Mouse (Mus musculus) midbrain, embryonic 16.5 days (tissue): ENCODE measurements around the gene Myo1h. TPM values are rescaled to one million over a fixed set of nuclear protein-coding genes. Genes with fewer than 3 reads are reported as not detected.

ENCODE experiments used
- ATAC-seq: fragments of 200-750 bp; cut with Nextera tagmentation; 2 replicates; pipeline ENCODE4 v1.8.0; 2017; ENCODE audit warnings: moderate TSS enrichment
- H3K27ac ChIP-seq: fragments of 300-500 bp; sonication (generic); 2 replicates; pipeline ENCODE4 v1.5.1; 2014; ENCODE audit warnings: mild to moderate bottlenecking, low read length, mixed read lengths
- H3K27me3 ChIP-seq: fragments of 300-500 bp; sonication (generic); 2 replicates; pipeline ENCODE4 v1.6.1; 2014; ENCODE audit warnings: low read depth, low read length, mixed read lengths; ENCODE audit not compliant: control insufficient read depth, insufficient read depth
- H3K36me3 ChIP-seq: fragments of 300-500 bp; sonication (generic); 2 replicates; pipeline ENCODE4 v1.6.1; 2014; ENCODE audit warnings: mild to moderate bottlenecking, low read length, moderate library complexity, mixed read lengths; ENCODE audit not compliant: control insufficient read depth, insufficient read depth
- H3K4me1 ChIP-seq: fragments of 300-500 bp; sonication (generic); 2 replicates; pipeline ENCODE4 v1.6.1; 2014; ENCODE audit warnings: mild to moderate bottlenecking, low read length, mixed read lengths; ENCODE audit not compliant: control insufficient read depth, insufficient read depth
- H3K4me2 ChIP-seq: fragments of 300-500 bp; sonication (generic); 2 replicates; pipeline ENCODE4 v1.6.1; 2014; ENCODE audit warnings: mild to moderate bottlenecking, low read length, mixed read lengths
- H3K4me3 ChIP-seq: fragments of 300-500 bp; sonication (generic); 2 replicates; pipeline ENCODE4 v1.5.1; 2014; ENCODE audit warnings: low read depth, mild to moderate bottlenecking, low read length, moderate library complexity, mixed read lengths
- H3K9ac ChIP-seq: fragments of 300-500 bp; sonication (generic); 2 replicates; pipeline ENCODE4 v1.6.1; 2014; ENCODE audit warnings: low read depth, low read length, mixed read lengths
- H3K9me3 ChIP-seq: fragments of 300-500 bp; sonication (generic); replicated peaks from 2 replicates; pipeline ENCODE4 v1.6.1; 2014; ENCODE audit warnings: mild to moderate bottlenecking, low read length, mixed read lengths; ENCODE audit not compliant: control insufficient read depth, poor library complexity, severe bottlenecking
- WGBS: fragments of 180-500 bp; shearing (Covaris S2); extraction: QIAGEN DNeasy Blood & Tissue Kit; methylation state at CpG from one replicate; pipeline ENCODE4 v1.1.7; 2014; 5-methylcytosine and 5-hydroxymethylcytosine counted together
- polyA plus RNA-seq: library from polyadenylated mRNA; unstranded; fragments of >200 nt; fragmentation: Nextera tagmentation; extraction: Ambion mirVana; gene quantifications from 2 replicates; pipeline ENCODE4 v1.2.1, GENCODE M21; 2015

The Myo1h gene
- polyA plus RNA-seq, 1 experiment from 2014 or later = 0.82 TPM

GRCm38 (mm10) chr5:114383184-114383904 lies 94.4 kb downstream of the Myo1h start:
- no peak overlapping the region for H3K9ac ChIP-seq
- H3K9me3 ChIP-seq = no peaks in the 10 kb centered on the region
- WGBS = 81% methylated on average over 9 of the region's 9 CpGs
- peaks cover 26% of the 10 kb centered on the region for H3K4me1 ChIP-seq
- peaks cover 10% of the 10 kb centered on the region for H3K36me3 ChIP-seq
- no peak overlapping the region for H3K4me2 ChIP-seq
- no peak for ATAC-seq
- no peak overlapping the region for H3K4me3 ChIP-seq
- no peak overlapping the region for H3K27ac ChIP-seq
- no peaks in the 10 kb centered on the region for H3K27me3 ChIP-seq

GRCm38 (mm10) chr5:114384448-114384847 lies 95.5 kb downstream of the Myo1h start:
- Histone ChIP-seq H3K36me3 (peaks cover 21% of the 10 kb centered on the region), H3K4me1 (peaks cover 15% of the 10 kb centered on the region)

GRCm38 (mm10) chr5:114393169-114393568 lies 104.2 kb downstream of the Myo1h start:
- Histone ChIP-seq H3K36me3 (peaks cover 38% of the 10 kb centered on the region), H3K4me3 (no peak overlapping the region), H3K4me1 (no peaks in the 10 kb centered on the region), H3K4me2 (no peak overlapping the region), H3K9me3 (no peaks in the 10 kb centered on the region), H3K9ac (no peak overlapping the region), H3K27ac (no peak overlapping the region), H3K27me3 (no peaks in the 10 kb centered on the region)
- no peak for ATAC-seq
- 86% methylated on average over 9 of the region's 9 CpGs for WGBS

More at GRCm38 (mm10) chr5:114384448-114384847, 95.5 kb downstream of the Myo1h start:
- no peak overlapping the region for H3K27ac ChIP-seq
- H3K9ac ChIP-seq = no peak overlapping the region
- H3K27me3 ChIP-seq = no peaks in the 10 kb centered on the region
- 93% methylated on average over 8 of the region's 8 CpGs for WGBS
- H3K4me3 ChIP-seq = no peak overlapping the region
- ATAC-seq = no peak
- no peaks in the 10 kb centered on the region for H3K9me3 ChIP-seq
- no peak overlapping the region for H3K4me2 ChIP-seq

GRCm38 (mm10) chr5:114406592-114406991 lies 117.6 kb downstream of the Myo1h start:
- 93% methylated on average over 14 of the region's 14 CpGs for WGBS
- Histone ChIP-seq H3K9ac (no peak overlapping the region), H3K27ac (no peak overlapping the region), H3K4me2 (no peak overlapping the region), H3K36me3 (peaks cover 85% of the 10 kb centered on the region), H3K9me3 (no peaks in the 10 kb centered on the region), H3K27me3 (no peaks in the 10 kb centered on the region), H3K4me3 (no peak overlapping the region), H3K4me1 (no peaks in the 10 kb centered on the region)
- no peak for ATAC-seq

GRCm38 (mm10) chr5:114407269-114407668 lies 118.3 kb downstream of the Myo1h start:
- 92% methylated on average over 10 of the region's 10 CpGs for WGBS
- Histone ChIP-seq H3K4me1 (no peaks in the 10 kb centered on the region), H3K4me2 (no peak overlapping the region), H3K9me3 (no peaks in the 10 kb centered on the region), H3K27me3 (no peaks in the 10 kb centered on the region), H3K9ac (no peak overlapping the region), H3K36me3 (peaks cover 86% of the 10 kb centered on the region), H3K27ac (no peak overlapping the region), H3K4me3 (no peak overlapping the region)
- ATAC-seq = no peak

- Histone ChIP-seq H3K4me2 (no peak overlapping the region), H3K9me3 (no peaks in the 10 kb centered on the region), H3K4me3 (no peak overlapping the region), H3K36me3 (peaks cover 86% of the 10 kb centered on the region), H3K27ac (no peak overlapping the region), H3K9ac (no peak overlapping the region), H3K4me1 (no peaks in the 10 kb centered on the region), H3K27me3 (no peaks in the 10 kb centered on the region)
- WGBS = 89% methylated on average over 9 of the region's 9 CpGs
- no peak for ATAC-seq
Observed at GRCm38 (mm10) chr5:114407810-114408209, 118.8 kb downstream of the Myo1h start.

- no peak overlapping the region for H3K9ac ChIP-seq
- H3K27me3 ChIP-seq = no peaks in the 10 kb centered on the region
- ATAC-seq = no peak
- no peaks in the 10 kb centered on the region for H3K4me1 ChIP-seq
- WGBS = 96% methylated on average over 11 of the region's 11 CpGs
- H3K27ac ChIP-seq = no peak overlapping the region
- no peaks in the 10 kb centered on the region for H3K9me3 ChIP-seq
- no peak overlapping the region for H3K4me3 ChIP-seq
- H3K4me2 ChIP-seq = no peak overlapping the region
- H3K36me3 ChIP-seq = peaks cover 84% of the 10 kb centered on the region
Observed at GRCm38 (mm10) chr5:114408846-114409245, 119.9 kb downstream of the Myo1h start.

GRCm38 (mm10) chr5:114410429-114410828 lies 121.5 kb downstream of the Myo1h start:
- 93% methylated on average over 13 of the region's 13 CpGs for WGBS
- Histone ChIP-seq H3K27ac (no peak overlapping the region), H3K9ac (no peak overlapping the region), H3K36me3 (peaks cover 80% of the 10 kb centered on the region), H3K9me3 (no peaks in the 10 kb centered on the region), H3K4me1 (no peaks in the 10 kb centered on the region), H3K4me3 (no peak overlapping the region), H3K27me3 (no peaks in the 10 kb centered on the region), H3K4me2 (no peak overlapping the region)
- no peak for ATAC-seq

- no peaks in the 10 kb centered on the region for H3K9me3 ChIP-seq
- H3K27ac ChIP-seq = no peak overlapping the region
- peaks cover 74% of the 10 kb centered on the region for H3K36me3 ChIP-seq
- no peak overlapping the region for H3K9ac ChIP-seq
- H3K27me3 ChIP-seq = no peaks in the 10 kb centered on the region
- 88% methylated on average over 23 of the region's 23 CpGs for WGBS
- ATAC-seq = no peak
- no peaks in the 10 kb centered on the region for H3K4me1 ChIP-seq
- no peak overlapping the region for H3K4me3 ChIP-seq
- H3K4me2 ChIP-seq = no peak overlapping the region
Observed at GRCm38 (mm10) chr5:114412361-114412998, 123.5 kb downstream of the Myo1h start.
